Mouse (Mus musculus) G1E (cell line): ENCODE data around the gene Dscaml1. TPM values are rescaled to one million over a fixed set of nuclear protein-coding genes. Genes with fewer than 3 reads are reported as not detected.

Experiments
- ATAC-seq: 2 replicates; pipeline ENCODE4 v1.8.0; 2016; ENCODE audit warnings: mild to moderate bottlenecking; ENCODE audit not compliant: insufficient number of reproducible peaks, poor library complexity, low FRiP score, severe bottlenecking; ENCODE audit errors: extremely low read depth
- DNase-seq: peaks from one replicate; pipeline ENCODE4 v3.0.0; 2012; ENCODE audit warnings: low spot score
- H3K27me3 ChIP-seq: 2 replicates; pipeline ENCODE4 v1.6.1; 2012; ENCODE audit warnings: mild to moderate bottlenecking, low read length, inconsistent platforms; ENCODE audit not compliant: insufficient read depth
- H3K36me3 ChIP-seq: replicated peaks from 2 replicates; pipeline ENCODE3; 2012; ENCODE audit warnings: mild to moderate bottlenecking, inconsistent platforms
- H3K4me1 ChIP-seq: 2 replicates; pipeline ENCODE4 v1.6.1; 2012; ENCODE audit warnings: low read depth, low read length, inconsistent platforms, mixed read lengths; ENCODE audit not compliant: insufficient read depth
- H3K4me3 ChIP-seq: 2 replicates; pipeline ENCODE4 v1.5.1; 2012; ENCODE audit warnings: low read depth, mild to moderate bottlenecking, inconsistent platforms, low read length, moderate library complexity, mixed read lengths
- H3K9me3 ChIP-seq: replicated peaks from 2 replicates; pipeline ENCODE4 v1.6.1; 2012; ENCODE audit warnings: inconsistent platforms
- CTCF ChIP-seq: IDR thresholded peaks from 2 replicates; pipeline ENCODE4 v1.5.1; 2012; ENCODE audit warnings: low read depth, low read length, inconsistent platforms, mixed read lengths
- GATA1 ChIP-seq: IDR thresholded peaks from 2 replicates; pipeline ENCODE4 v1.6.1; 2012; ENCODE audit warnings: borderline replicate concordance, low read length, inconsistent platforms, mixed read lengths
- GATA2 ChIP-seq: IDR thresholded peaks from 2 replicates; pipeline ENCODE4 v1.6.1; 2012; ENCODE audit warnings: low read depth, low read length, inconsistent platforms, borderline replicate concordance
- POLR2AphosphoS5 ChIP-seq: IDR thresholded peaks from 2 replicates; pipeline ENCODE4 v1.6.1; 2012; ENCODE audit warnings: low read depth, low read length, inconsistent platforms; ENCODE audit not compliant: insufficient replicate concordance
- TAL1 ChIP-seq: conservative IDR thresholded peaks from 2 replicates; pipeline ENCODE4 v1.6.1; 2012; ENCODE audit warnings: low read depth, low read length, inconsistent platforms, mixed read lengths
- polyA plus RNA-seq: library from polyadenylated mRNA; stranded (reverse); fragments of >175 nt; gene quantifications from 2 replicates; pipeline ENCODE4 v1.2.3, GENCODE M21; 2012
- total RNA-seq, 2 experiments: library from RNA; stranded (forward) in 1 of 2; stranded (reverse) in 1 of 2; fragments of 200-1000 nt in 1 of 2; fragments of >200 nt in 1 of 2; fragmentation: Nextera tagmentation in 1 of 2; gene quantifications; 2 replicates each; pipeline ENCODE4 v1.2.3; 2014 to 2017

The Dscaml1 gene
- total and polyA plus RNA-seq, 3 experiments, result 0.22 TPM; not detected in 2

DNA sequence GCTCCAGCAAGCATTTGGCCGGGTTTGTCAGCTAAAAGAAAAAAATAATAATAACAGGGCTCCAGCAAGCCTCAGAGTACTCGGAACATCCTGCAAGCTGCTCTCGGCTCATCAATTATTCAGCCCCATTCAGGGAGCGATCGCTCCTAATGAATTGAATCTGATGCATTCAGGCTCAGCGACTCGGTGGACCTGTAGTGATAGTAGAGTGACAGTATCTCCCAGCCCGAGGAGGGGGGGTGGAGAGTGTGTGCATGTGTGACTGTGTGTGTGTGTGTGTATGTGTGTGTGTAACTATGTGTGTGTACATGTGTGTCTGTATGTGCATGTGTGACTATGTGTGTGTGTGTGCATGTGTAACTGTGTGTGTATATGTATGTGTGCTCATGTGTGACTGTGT is 250.2 kb downstream of the Dscaml1 start:
- Histone ChIP-seq H3K4me1 (peaks cover 7% of the 10 kb centered on the region; the same call in 1 of the 2 replicates), H3K27me3 (peaks cover 6% of the 10 kb centered on the region; the same call in 1 of the 2 replicates), H3K4me3 (no peak overlapping the region), H3K36me3 (no peaks in the 10 kb centered on the region), H3K9me3 (no peaks in the 10 kb centered on the region)
- ATAC-seq (no peak), DNase-seq (no peak)
- TF ChIP-seq TAL1, result no peak
- TF ChIP-seq POLR2AphosphoS5, result no peak
- no peak for TF ChIP-seq CTCF

DNA sequence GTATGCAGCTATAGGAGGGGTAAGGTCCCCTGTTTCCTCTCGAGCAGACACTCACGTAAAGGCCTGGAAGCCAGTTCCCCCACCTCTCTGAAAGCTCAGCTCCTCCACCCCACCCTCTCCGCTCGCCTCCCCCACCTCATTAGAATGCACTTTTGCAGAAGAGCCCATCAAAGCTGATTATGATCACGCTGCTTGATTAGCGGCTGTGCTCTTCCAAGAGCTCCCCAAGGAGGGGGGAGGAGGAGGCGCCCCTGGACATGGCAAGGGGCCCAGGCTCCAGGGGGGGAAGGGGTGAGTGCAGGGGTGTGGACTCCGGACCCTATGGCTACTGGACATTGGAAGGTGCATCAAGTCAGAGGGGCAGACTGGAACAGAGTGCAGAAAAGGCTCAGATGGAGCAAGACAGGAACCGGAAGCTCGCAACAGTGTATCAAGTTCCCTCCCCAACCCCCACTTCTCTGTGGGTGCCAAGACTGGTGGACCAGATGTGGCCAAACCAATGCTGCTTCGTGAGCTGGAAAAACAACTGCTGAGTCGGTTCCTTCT is 250.9 kb downstream of the Dscaml1 start:
- no peak for DNase-seq
- no peak overlapping the region for H3K4me3 ChIP-seq
- ATAC-seq, result no peak
- peaks cover 7% of the 10 kb centered on the region; the same call in 1 of the 2 replicates for H3K4me1 ChIP-seq
- H3K9me3 ChIP-seq, result no peaks in the 10 kb centered on the region
- no peaks in the 10 kb centered on the region for H3K36me3 ChIP-seq
- peaks cover 6% of the 10 kb centered on the region; the same call in 1 of the 2 replicates for H3K27me3 ChIP-seq
- no peak for TF ChIP-seq GATA1
- TF ChIP-seq GATA2, result no peak
- TF ChIP-seq CTCF, result no peak

DNA sequence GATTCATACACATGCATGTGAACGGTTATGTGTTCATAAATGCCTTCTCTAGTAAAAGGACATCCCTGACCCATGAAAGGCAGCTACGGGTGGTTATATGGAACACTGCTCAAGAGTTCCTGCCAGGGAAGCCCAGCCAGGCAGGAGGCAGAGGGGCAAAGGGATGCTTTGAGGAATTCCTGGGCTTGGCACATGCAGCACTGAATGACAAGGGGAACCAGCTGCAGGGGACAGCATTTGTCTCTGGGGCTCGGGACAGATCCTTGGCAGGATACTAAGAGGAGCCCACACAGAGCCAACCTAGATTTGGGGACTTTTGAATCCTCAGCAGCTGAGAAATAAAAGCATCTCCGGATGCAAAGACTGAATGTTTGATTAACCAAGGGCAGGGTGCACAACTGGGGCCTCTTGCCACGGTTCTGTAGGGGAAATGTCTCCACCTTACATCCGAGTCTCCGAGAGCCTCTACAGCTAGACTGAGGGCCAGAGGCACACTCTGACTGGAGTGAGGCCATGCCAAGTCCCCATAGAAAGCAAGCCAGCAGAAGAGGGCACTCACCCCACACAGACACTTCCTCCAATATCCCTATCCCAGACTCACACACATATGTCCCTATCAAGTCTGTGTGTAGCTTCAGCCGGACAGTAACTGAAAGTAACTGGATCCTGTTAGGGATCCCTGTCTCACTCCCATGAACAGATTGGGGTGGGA is 251.7 kb downstream of the Dscaml1 start:
- no peaks in the 10 kb centered on the region for H3K36me3 ChIP-seq
- DNase-seq (no peak), ATAC-seq (no peak)
- peaks cover 6% of the 10 kb centered on the region; the same call in 1 of the 2 replicates for H3K27me3 ChIP-seq
- no peak for TF ChIP-seq CTCF
- TF ChIP-seq GATA1, result no peak
- TF ChIP-seq POLR2AphosphoS5, result no peak
- TF ChIP-seq GATA2, result no peak
- TF ChIP-seq TAL1, result no peak
- no peak overlapping the region for H3K4me3 ChIP-seq
- peaks cover 7% of the 10 kb centered on the region; the same call in 1 of the 2 replicates for H3K4me1 ChIP-seq
- no peaks in the 10 kb centered on the region for H3K9me3 ChIP-seq

DNA sequence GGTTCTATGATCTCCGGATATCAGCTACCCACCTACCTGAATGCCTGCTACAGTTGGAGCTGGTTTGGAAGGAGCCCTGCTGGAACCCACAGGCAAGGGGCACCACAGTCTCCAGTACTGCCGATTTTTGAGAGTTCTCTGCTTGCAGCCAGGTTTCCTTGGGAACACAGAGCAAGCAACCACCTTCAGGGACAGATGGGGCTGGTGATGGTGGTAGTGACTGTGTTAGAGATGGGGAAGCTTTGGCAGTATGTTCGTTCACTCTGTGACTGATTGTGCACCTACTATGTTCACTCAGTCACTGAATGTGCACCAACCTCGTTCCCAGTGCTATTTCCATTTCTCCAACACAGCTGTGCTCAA is 252.2 kb downstream of the Dscaml1 start:
- H3K27me3 ChIP-seq, result peaks cover 6% of the 10 kb centered on the region; the same call in 1 of the 2 replicates
- H3K9me3 ChIP-seq, result no peaks in the 10 kb centered on the region
- H3K4me3 ChIP-seq, result no peak overlapping the region
- no peaks in the 10 kb centered on the region for H3K36me3 ChIP-seq
- ATAC-seq (no peak), DNase-seq (no peak)
- H3K4me1 ChIP-seq, result peaks cover 7% of the 10 kb centered on the region; the same call in 1 of the 2 replicates
- no peak for TF ChIP-seq GATA1
- TF ChIP-seq GATA2, result no peak
- TF ChIP-seq TAL1, result no peak
- no peak for TF ChIP-seq POLR2AphosphoS5
- TF ChIP-seq CTCF, result no peak

DNA sequence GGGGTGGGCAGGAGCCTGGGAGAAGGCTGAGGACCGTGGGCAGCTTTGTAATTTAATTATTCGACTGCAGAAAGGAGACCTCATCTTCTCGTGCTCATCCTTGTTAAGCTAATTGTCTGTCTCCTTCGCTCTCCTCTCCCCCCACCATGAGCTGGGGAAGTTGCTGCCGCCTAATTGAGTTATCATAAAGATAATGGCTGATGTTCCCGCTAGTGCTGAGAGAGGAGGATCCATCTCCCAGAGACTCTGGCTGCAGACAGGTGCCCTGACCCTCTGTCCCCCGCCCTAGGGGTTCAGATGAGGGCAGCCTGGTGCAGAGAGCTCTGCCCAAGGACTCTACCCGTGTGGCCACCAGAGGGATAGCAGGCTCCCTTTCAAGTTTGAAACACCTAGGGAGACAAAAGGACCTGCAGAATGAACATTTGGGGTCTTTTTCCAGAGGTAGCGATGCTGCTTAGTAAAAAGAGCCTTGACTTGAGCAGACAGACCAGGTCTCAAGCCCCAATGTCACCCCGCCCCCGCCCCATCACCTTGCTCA is 256.1 kb downstream of the Dscaml1 start:
- ATAC-seq (no peak), DNase-seq (no peak)
- Histone ChIP-seq H3K9me3 (no peaks in the 10 kb centered on the region), H3K4me3 (no peak overlapping the region), H3K4me1 (peaks cover 1% of the 10 kb centered on the region; the same call in 1 of the 2 replicates), H3K27me3 (peaks cover 9% of the 10 kb centered on the region; the same call in 1 of the 2 replicates), H3K36me3 (no peaks in the 10 kb centered on the region)
- TF ChIP-seq CTCF (no peak), POLR2AphosphoS5 (no peak), TAL1 (no peak), GATA1 (no peak), GATA2 (no peak)

DNA sequence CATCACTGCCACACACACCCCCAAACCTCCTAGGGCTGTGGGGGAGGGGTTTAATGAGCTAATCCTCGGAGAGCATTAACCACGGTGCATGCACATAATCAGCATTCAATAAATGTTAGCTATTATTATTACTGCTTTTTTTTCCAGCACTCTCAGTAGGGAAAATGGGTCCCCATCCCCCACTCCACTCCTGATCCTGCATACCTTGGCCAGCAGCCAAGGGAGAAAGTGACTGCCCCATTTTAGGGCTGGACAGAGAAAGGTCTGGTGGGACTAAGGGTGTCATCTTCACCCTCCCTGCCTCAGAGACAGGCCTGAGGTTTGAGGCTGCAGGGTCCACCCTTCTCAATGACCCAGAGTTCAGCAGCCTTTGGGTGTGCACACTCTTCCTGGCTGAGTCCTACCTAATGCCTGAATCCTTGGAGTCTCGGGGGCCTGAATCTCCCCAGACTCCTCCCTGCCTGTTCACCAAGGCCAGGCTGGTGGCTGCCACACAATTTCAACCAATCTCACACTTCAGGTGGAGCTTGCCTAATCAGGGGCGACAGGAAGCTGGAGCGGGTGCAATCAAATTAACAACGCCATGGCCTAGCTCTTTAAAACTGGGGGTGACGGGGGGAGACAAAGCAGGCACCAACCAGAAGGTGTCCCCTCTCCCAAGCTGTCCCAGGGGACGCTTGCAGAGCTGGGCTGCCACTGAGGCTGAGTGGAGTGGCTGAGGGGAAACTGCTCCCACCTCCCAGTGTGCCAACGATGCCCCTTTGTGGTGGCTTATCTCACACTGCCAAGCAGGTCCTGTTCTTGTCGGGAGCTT is 267.2 kb downstream of the Dscaml1 start:
- DNase-seq, result no peak
- Histone ChIP-seq H3K27me3 (peaks cover 5% of the 10 kb centered on the region; the same call in 1 of the 2 replicates), H3K4me3 (no peak overlapping the region), H3K9me3 (no peaks in the 10 kb centered on the region), H3K36me3 (no peaks in the 10 kb centered on the region), H3K4me1 (no peaks in the 10 kb centered on the region)
- ATAC-seq, result no peak
- TF ChIP-seq CTCF (no peak), GATA1 (no peak), GATA2 (no peak), POLR2AphosphoS5 (no peak), TAL1 (no peak)
